Mouse (Mus musculus): ENCODE data around the gene Dock9. TPM values are rescaled to one million over a fixed set of nuclear protein-coding genes. Genes with fewer than 3 reads are reported as not detected.

The Dock9 gene
- polyA plus RNA-seq, 1 experiment from 2014 or later: 14.3 TPM

DNA sequence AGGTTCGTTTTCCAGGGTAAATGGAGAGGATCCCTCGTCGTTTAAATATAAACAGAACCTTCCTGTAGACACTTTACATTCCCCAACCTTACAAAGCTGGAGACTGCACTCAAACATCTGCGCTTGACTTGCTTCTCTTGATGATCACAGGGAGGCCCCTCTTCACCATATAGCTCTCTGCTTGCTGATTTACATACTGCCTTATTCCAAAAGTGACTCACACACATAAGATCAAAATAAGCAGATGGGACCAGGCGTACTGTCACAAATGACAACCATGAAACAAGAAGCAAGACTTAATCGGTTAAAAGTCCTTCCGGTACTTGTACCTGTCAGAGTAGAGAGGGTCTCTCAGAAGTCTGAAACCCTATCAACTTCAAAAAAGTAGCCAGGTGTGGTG lies 63.4 kb downstream of the Dock9 start:
- Histone ChIP-seq H3K9ac (ENCODE audit: low read depth, low read length) (no peak overlapping the region), H3K27me3 (ENCODE audit: control insufficient read depth, insufficient read depth, low read length) (no peaks in the 10 kb centered on the region), H3K4me1 (ENCODE audit: control insufficient read depth, insufficient read depth, low read length) (0 out of 2 replicates have a peak, but pooled peaks cover 7% of the 10 kb centered on the region), H3K9me3 (ENCODE audit: control insufficient read depth, low read length) (no peaks in the 10 kb centered on the region), H3K36me3 (ENCODE audit: control insufficient read depth, insufficient read depth, low read length) (no peaks in the 10 kb centered on the region), H3K4me3 (ENCODE audit: low read length) (no peak overlapping the region), H3K4me2 (replicated peaks; ENCODE audit: low read depth, low read length) (no peak overlapping the region), H3K27ac (ENCODE audit: low read depth, low read length) (no peak overlapping the region)
- 85% methylated on average over 7 of the region's 7 CpGs for WGBS
- ATAC-seq (ENCODE audit: low FRiP score, low TSS enrichment): no peak

DNA sequence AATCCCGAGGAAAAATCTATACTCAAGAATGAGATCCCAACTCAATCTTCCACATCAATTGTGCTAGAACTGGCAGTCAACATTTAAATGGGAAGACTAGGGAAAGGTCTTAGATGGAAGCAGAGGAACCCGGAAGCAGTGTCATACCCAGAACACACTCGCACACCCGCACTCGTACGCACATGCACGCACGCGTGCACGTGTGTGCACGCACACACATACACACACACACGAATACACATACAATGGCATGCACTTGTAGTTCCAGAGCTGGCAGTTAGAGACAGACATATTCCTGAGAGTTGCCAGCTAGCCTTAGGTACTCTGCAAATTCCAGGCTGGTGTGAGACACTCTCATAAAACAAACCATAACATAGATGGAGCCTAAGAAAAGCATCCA lies 63.9 kb downstream of the Dock9 start:
- ATAC-seq (ENCODE audit: low FRiP score, low TSS enrichment): no peak
- Histone ChIP-seq H3K36me3 (ENCODE audit: control insufficient read depth, insufficient read depth, low read length) (no peaks in the 10 kb centered on the region), H3K4me2 (replicated peaks; ENCODE audit: low read depth, low read length) (no peak overlapping the region), H3K27ac (ENCODE audit: low read depth, low read length) (no peak overlapping the region), H3K4me3 (ENCODE audit: low read length) (no peak overlapping the region), H3K27me3 (ENCODE audit: control insufficient read depth, insufficient read depth, low read length) (no peaks in the 10 kb centered on the region), H3K4me1 (ENCODE audit: control insufficient read depth, insufficient read depth, low read length) (0 out of 2 replicates have a peak, but pooled peaks cover 7% of the 10 kb centered on the region), H3K9ac (ENCODE audit: low read depth, low read length) (no peak overlapping the region), H3K9me3 (ENCODE audit: control insufficient read depth, low read length) (no peaks in the 10 kb centered on the region)
- 94% methylated on average over 12 of the region's 12 CpGs for WGBS

DNA sequence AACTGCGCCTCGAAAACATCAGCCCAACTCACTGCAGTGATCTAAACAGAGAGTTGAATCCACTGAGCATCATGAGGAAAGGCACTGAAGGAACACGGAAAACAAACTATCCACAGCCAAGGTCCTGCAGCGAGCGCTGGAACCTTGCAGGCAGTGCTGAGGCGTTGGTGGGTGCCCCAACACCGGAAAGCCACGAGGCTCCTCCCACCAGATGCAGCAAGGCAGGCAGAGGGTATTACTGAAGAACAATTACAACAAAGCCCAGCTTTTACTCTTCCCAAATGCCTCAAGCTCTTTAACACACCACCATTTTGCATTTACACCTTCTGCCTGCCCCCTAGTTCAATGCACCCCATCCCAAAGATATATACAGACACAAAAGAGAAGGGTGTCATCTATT lies 65.4 kb downstream of the Dock9 start:
- H3K27ac ChIP-seq (ENCODE audit: low read depth, low read length): no peak overlapping the region
- H3K4me3 ChIP-seq (ENCODE audit: low read length): no peak overlapping the region
- peak; percentile 20; the same call in 1 of the 2 replicates for ATAC-seq (ENCODE audit: low FRiP score, low TSS enrichment)
- no peaks in the 10 kb centered on the region for H3K36me3 ChIP-seq (ENCODE audit: control insufficient read depth, insufficient read depth, low read length)
- no peak overlapping the region for H3K9ac ChIP-seq (ENCODE audit: low read depth, low read length)
- H3K9me3 ChIP-seq (ENCODE audit: control insufficient read depth, low read length): no peaks in the 10 kb centered on the region
- peak overlapping the region; percentile 17; the same call in 1 of the 2 replicates for H3K4me2 ChIP-seq (replicated peaks; ENCODE audit: low read depth, low read length)
- H3K27me3 ChIP-seq (ENCODE audit: control insufficient read depth, insufficient read depth, low read length): no peaks in the 10 kb centered on the region
- 31% methylated on average over 8 of the region's 8 CpGs for WGBS
- H3K4me1 ChIP-seq (ENCODE audit: control insufficient read depth, insufficient read depth, low read length): 0 out of 2 replicates have a peak, but pooled peaks cover 7% of the 10 kb centered on the region

DNA sequence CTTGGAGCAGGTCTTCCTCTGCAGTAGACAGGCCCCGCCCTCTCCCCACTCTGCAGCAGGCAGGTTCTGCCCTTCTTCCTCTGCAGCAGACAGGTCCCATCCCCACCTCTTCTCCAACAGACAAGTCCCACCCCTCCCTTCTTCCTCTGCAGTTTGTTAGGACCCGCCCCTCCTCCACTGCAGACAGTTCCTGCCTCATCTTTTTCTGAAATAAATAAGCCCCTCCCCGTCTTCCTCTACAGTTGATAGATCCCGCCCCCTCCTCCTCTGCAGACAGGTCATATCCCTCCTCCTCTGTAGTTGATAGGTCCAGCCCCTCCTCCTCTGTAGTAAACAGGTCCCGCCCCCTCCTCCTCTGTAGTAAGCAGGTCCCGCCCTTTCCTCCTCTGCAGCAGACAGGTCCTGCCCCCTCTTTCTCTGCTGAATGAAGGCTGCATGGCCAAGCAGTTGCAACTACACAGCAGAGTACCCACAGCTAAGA lies 65.9 kb downstream of the Dock9 start:
- peak; percentile 81 for ATAC-seq (ENCODE audit: low FRiP score, low TSS enrichment)
- no peak overlapping the region for H3K4me3 ChIP-seq (ENCODE audit: low read length)
- WGBS: 33% methylated on average over 6 of the region's 6 CpGs
- H3K4me2 ChIP-seq (replicated peaks; ENCODE audit: low read depth, low read length): peak overlapping the region; percentile 17; the same call in 1 of the 2 replicates
- no peaks in the 10 kb centered on the region for H3K9me3 ChIP-seq (ENCODE audit: control insufficient read depth, low read length)
- 0 out of 2 replicates have a peak, but pooled peaks cover 7% of the 10 kb centered on the region for H3K4me1 ChIP-seq (ENCODE audit: control insufficient read depth, insufficient read depth, low read length)
- H3K36me3 ChIP-seq (ENCODE audit: control insufficient read depth, insufficient read depth, low read length): no peaks in the 10 kb centered on the region
- H3K9ac ChIP-seq (ENCODE audit: low read depth, low read length): no peak overlapping the region
- no peaks in the 10 kb centered on the region for H3K27me3 ChIP-seq (ENCODE audit: control insufficient read depth, insufficient read depth, low read length)
- H3K27ac ChIP-seq (ENCODE audit: low read depth, low read length): no peak overlapping the region

DNA sequence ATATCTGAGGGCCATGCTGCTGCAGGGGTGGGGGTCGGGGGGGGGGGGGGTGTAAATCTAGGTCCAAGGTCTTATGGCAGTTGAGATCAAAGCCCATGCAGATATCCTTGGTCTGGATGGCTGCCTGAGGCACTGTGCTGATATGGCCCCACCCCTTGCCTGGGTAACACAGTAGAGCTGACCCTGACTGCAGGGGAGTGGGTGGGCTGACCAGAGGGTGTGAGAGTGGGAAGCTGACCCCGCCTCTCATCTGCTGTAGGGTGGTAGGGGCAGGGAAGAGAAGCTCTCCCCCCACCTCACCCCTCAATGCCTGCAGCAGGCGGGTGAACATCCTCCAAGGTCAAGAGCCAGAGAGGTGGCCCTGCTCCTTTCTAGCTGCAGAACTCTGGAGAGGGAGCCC lies 66.7 kb downstream of the Dock9 start:
- ATAC-seq (ENCODE audit: low FRiP score, low TSS enrichment): 0 out of 2 replicates have a peak, but pooled peaks have one; percentile 36
- WGBS: 71% methylated on average over 3 of the region's 3 CpGs
- no peak overlapping the region for H3K27ac ChIP-seq (ENCODE audit: low read depth, low read length)

DNA sequence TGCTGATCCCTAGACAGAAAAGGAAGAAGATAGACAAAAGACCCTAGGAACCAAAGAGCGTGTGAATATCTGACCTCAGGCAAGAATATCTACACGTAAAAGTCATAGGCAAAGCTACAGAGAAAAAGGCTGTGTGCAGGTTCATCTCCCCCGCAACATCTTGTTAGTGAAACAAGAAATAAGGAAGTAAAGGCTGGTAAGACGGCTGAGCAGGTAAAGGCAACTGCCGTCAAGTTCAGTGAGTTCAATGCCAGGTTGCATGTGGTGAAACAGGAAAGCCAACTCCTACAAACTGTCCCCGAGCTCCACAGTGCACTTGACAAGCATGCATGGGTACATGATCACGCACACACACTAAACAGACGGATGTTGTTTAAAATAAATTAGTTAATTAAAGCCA lies 69.6 kb downstream of the Dock9 start:
- Histone ChIP-seq H3K4me1 (ENCODE audit: control insufficient read depth, insufficient read depth, low read length) (0 out of 2 replicates have a peak, but pooled peaks cover 7% of the 10 kb centered on the region), H3K4me3 (ENCODE audit: low read length) (no peak overlapping the region), H3K27ac (ENCODE audit: low read depth, low read length) (no peak overlapping the region), H3K9me3 (ENCODE audit: control insufficient read depth, low read length) (no peaks in the 10 kb centered on the region), H3K9ac (ENCODE audit: low read depth, low read length) (no peak overlapping the region), H3K36me3 (ENCODE audit: control insufficient read depth, insufficient read depth, low read length) (no peaks in the 10 kb centered on the region), H3K27me3 (ENCODE audit: control insufficient read depth, insufficient read depth, low read length) (no peaks in the 10 kb centered on the region), H3K4me2 (replicated peaks; ENCODE audit: low read depth, low read length) (no peak overlapping the region)
- ATAC-seq (ENCODE audit: low FRiP score, low TSS enrichment): no peak
- 69% methylated on average over 8 of the region's 8 CpGs for WGBS

More for the DNA sequence above, 66.7 kb downstream of the Dock9 start:
- no peak overlapping the region for H3K9ac ChIP-seq (ENCODE audit: low read depth, low read length)
- no peaks in the 10 kb centered on the region for H3K27me3 ChIP-seq (ENCODE audit: control insufficient read depth, insufficient read depth, low read length)
- H3K4me2 ChIP-seq (replicated peaks; ENCODE audit: low read depth, low read length): no peak overlapping the region
- no peak overlapping the region for H3K4me3 ChIP-seq (ENCODE audit: low read length)
- no peaks in the 10 kb centered on the region for H3K36me3 ChIP-seq (ENCODE audit: control insufficient read depth, insufficient read depth, low read length)
- no peaks in the 10 kb centered on the region for H3K9me3 ChIP-seq (ENCODE audit: control insufficient read depth, low read length)
- 0 out of 2 replicates have a peak, but pooled peaks cover 7% of the 10 kb centered on the region for H3K4me1 ChIP-seq (ENCODE audit: control insufficient read depth, insufficient read depth, low read length)

DNA sequence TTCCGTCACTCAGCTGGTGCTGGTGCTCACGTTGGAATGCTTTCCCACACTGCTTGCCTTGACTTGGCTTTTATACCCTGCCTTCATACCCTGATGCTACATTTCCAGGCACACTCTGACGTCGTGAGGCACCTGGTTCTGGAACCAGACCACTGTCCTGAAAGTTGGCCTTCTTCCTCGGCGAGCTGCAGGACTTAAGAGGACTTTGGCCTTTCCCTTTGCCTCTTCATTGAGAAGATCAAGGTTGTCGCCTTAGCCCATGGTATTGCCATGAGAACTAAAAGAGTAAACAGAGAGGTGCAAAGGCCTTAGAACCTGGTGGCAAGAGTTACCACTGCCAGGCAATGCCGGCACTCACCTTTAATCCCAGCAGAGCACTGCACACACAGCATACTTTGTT lies 73.1 kb downstream of the Dock9 start:
- Histone ChIP-seq H3K9ac (ENCODE audit: low read depth, low read length) (no peak overlapping the region), H3K4me1 (ENCODE audit: control insufficient read depth, insufficient read depth, low read length) (0 out of 2 replicates have a peak, but pooled peaks cover 3% of the 10 kb centered on the region), H3K27ac (ENCODE audit: low read depth, low read length) (no peak overlapping the region), H3K4me2 (replicated peaks; ENCODE audit: low read depth, low read length) (no peak overlapping the region), H3K4me3 (ENCODE audit: low read length) (no peak overlapping the region), H3K9me3 (ENCODE audit: control insufficient read depth, low read length) (no peaks in the 10 kb centered on the region), H3K27me3 (ENCODE audit: control insufficient read depth, insufficient read depth, low read length) (no peaks in the 10 kb centered on the region), H3K36me3 (ENCODE audit: control insufficient read depth, insufficient read depth, low read length) (no peaks in the 10 kb centered on the region)
- WGBS: 92% methylated on average over 8 of the region's 8 CpGs
- ATAC-seq (ENCODE audit: low FRiP score, low TSS enrichment): no peak

DNA sequence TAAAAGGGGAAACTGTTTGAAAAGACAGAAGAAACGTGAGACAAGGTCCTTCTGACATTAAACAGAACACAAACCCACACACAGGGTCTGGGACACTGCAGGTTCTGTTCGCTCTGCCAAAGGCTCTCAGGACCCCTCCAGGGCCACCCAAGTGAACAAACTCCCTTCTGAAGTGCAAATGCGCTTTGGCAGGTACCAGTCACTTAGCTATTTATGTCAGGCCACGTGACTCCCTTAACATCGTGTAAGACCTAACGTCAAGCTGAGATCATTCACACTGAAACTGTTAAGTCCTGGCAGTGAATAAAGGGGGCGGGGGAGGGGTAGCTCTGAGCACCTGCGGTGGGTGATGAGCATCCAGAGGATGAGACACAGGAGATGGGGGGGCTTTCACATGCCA lies 74.9 kb downstream of the Dock9 start:
- H3K27me3 ChIP-seq (ENCODE audit: control insufficient read depth, insufficient read depth, low read length): no peaks in the 10 kb centered on the region
- no peak overlapping the region for H3K4me3 ChIP-seq (ENCODE audit: low read length)
- H3K4me2 ChIP-seq (replicated peaks; ENCODE audit: low read depth, low read length): no peak overlapping the region
- no peak for ATAC-seq (ENCODE audit: low FRiP score, low TSS enrichment)
- H3K9ac ChIP-seq (ENCODE audit: low read depth, low read length): no peak overlapping the region
- 20% methylated on average over 8 of the region's 8 CpGs for WGBS
- no peaks in the 10 kb centered on the region for H3K36me3 ChIP-seq (ENCODE audit: control insufficient read depth, insufficient read depth, low read length)
- no peak overlapping the region for H3K27ac ChIP-seq (ENCODE audit: low read depth, low read length)
- H3K9me3 ChIP-seq (ENCODE audit: control insufficient read depth, low read length): no peaks in the 10 kb centered on the region
- 0 out of 2 replicates have a peak, but pooled peaks cover 3% of the 10 kb centered on the region for H3K4me1 ChIP-seq (ENCODE audit: control insufficient read depth, insufficient read depth, low read length)

DNA sequence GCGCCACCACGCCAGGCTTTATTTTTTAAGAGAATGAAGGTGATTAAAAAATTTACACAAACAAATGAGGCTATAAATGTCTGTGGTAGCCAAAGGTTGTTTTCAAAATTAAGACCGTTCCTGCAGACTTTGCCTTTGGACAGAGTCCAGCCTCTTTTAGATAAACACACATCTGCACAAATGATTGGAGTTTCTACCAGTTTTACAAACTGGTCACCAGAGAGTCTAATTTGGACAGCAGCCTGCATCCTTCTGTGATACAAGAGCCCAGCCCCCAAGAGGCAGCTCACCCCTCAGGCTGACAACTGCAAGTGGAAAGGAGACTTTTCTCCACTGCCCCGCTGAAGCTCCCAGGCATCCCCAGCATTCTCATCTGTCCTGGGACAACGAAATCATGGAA lies 76.2 kb downstream of the Dock9 start:
- Histone ChIP-seq H3K4me2 (replicated peaks; ENCODE audit: low read depth, low read length) (no peak overlapping the region), H3K9ac (ENCODE audit: low read depth, low read length) (no peak overlapping the region), H3K27ac (ENCODE audit: low read depth, low read length) (no peak overlapping the region), H3K9me3 (ENCODE audit: control insufficient read depth, low read length) (no peaks in the 10 kb centered on the region), H3K36me3 (ENCODE audit: control insufficient read depth, insufficient read depth, low read length) (no peaks in the 10 kb centered on the region), H3K27me3 (ENCODE audit: control insufficient read depth, insufficient read depth, low read length) (no peaks in the 10 kb centered on the region), H3K4me3 (ENCODE audit: low read length) (no peak overlapping the region), H3K4me1 (ENCODE audit: control insufficient read depth, insufficient read depth, low read length) (0 out of 2 replicates have a peak, but pooled peaks cover 3% of the 10 kb centered on the region)
- 68% methylated on average over 5 of the region's 5 CpGs for WGBS
- ATAC-seq (ENCODE audit: low FRiP score, low TSS enrichment): no peak
